Mouse (Mus musculus): ENCODE measurements at regions not wholly inside any gene's neighbourhood (a gene's known extent, or its start where the extent isn't known, plus 50 kb on each side); places are given as distances from the start of the nearest gene placed in this dataset.

DNA sequence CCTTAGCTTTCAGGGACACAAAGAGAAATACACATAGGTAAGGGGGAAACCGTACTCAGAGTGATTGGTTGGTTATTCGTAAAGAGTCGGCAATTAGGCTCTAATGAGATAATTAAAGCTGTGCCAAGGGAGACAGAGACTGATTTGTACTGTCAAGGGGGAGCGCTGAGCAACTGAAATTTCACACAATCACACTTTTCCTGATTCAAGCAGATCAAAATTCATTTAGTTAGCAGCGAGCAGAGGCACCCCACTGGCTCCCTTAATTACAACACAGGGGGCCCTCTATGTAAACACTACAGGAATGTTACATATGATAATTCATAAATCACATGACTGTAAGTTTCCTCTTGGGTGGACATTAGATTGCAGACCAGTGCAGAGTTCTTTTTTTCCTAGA, 180.5 kb downstream of the Phlda1 start:
- peak overlapping the region; percentile 55 for H3K27ac ChIP-seq
- 39% methylated on average over 5 of the region's 5 CpGs for WGBS
- no peaks in the 10 kb centered on the region for H3K36me3 ChIP-seq
- no peaks in the 10 kb centered on the region for H3K27me3 ChIP-seq
- no peak overlapping the region for H3K4me3 ChIP-seq
- peak; percentile 88 for ATAC-seq (ENCODE audit: low FRiP score)
- no peaks in the 10 kb centered on the region for H3K9me3 ChIP-seq
- peaks cover 15% of the 10 kb centered on the region; the same call in 1 of the 2 replicates for H3K4me1 ChIP-seq (replicated peaks)
- no peak overlapping the region for H3K4me2 ChIP-seq
- H3K9ac ChIP-seq = no peak overlapping the region

DNA sequence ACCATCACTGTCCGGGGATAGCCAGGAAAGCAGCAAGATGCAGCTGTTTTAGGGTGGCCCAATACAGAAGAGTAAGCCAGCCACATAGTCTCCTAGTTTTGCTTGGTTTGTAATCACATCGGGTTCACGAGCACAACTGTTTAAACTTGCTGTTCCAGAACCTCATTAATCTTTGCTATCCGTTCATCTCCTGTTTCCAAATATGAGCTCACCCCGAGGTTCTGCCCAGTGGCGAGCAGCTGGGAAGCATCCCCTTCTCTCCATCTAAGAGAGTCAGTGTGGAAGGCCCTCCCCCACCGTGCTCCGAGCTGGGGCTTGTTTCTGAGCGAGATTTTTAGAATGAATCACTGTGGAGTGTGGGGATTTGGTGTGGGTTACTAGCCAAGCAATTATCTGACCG, 183.5 kb downstream of the Phlda1 start:
- Histone ChIP-seq H3K27ac (no peak overlapping the region), H3K9me3 (no peaks in the 10 kb centered on the region), H3K27me3 (no peaks in the 10 kb centered on the region), H3K4me3 (no peak overlapping the region), H3K4me1 (replicated peaks) (peaks cover 24% of the 10 kb centered on the region), H3K9ac (no peak overlapping the region), H3K4me2 (no peak overlapping the region), H3K36me3 (no peaks in the 10 kb centered on the region)
- no peak for ATAC-seq (ENCODE audit: low FRiP score)
- 75% methylated on average over 10 of the region's 10 CpGs for WGBS

DNA sequence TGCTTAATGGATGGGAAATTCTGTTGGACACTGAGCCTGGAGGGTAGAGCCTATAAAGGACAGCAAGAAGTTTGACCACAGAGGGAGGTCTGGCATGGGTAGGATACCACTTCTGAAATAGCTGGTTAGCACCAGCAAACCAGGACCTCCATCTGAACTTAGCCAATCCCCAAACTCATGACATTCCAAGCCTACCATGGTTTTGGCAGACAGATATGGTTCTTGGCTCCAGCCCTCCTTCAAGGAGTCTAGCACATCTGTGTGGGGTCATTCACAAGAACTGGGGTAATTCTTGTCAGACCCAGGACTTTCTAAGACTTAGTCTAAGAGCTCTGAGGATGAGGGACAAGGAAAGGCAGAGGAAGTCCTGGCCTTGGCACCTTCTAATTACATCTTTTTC, 187.7 kb downstream of the Phlda1 start:
- Histone ChIP-seq H3K4me1 (replicated peaks) (peaks cover 16% of the 10 kb centered on the region), H3K9me3 (no peaks in the 10 kb centered on the region), H3K27me3 (no peaks in the 10 kb centered on the region), H3K27ac (0 out of 2 replicates have a peak overlapping the region, but pooled peaks have one; percentile 20), H3K36me3 (no peaks in the 10 kb centered on the region), H3K9ac (no peak overlapping the region), H3K4me3 (no peak overlapping the region), H3K4me2 (no peak overlapping the region)
- ATAC-seq (ENCODE audit: low FRiP score) = no peak

DNA sequence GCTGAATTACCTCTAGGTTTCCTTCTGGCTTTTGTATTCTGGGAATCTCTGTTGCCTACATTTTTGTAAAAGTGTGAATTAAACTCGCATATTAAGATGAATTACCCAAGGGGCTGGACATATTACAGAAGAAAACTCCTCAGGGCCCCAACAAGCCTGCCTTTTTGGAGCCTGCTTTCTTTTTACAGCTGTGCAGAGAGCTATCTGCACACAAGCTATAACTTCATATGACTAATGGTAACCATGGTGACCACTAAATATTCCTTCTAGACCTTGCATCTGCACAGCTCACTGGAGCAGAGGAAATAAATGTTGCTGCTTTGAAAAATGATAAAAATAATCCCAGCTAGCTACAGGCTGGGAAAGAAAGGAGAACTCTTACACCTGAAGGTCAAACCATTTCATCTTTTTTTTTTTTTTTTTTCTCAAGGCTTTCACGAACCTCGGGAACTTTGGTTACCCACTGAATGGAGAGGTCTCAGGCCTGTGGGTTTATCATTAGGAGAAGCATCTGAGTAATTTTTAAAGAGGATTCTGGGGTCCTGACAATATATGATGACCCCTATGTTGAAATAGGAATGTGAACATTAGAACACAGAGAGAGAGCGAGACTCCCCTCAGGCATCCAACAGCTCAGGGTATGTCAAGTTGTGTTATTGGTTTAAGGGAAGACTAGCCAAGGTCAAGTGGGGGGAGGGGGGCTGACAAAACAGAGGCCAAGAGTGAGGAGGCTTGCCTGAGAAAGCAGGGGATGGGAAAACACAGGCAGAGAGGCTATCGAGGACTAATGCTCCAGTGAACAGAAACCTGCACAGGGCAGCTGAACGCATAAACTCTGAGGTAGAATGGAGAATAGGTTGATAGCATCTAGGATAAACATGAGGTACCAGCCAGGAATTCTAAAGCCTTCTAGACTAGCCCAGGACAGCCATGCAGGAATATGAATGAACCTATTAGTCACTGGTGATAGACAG, 188.4 kb downstream of the Phlda1 start:
- Histone ChIP-seq H3K4me3 (no peak overlapping the region), H3K9ac (no peak overlapping the region), H3K9me3 (no peaks in the 10 kb centered on the region), H3K4me2 (no peak overlapping the region), H3K27ac (peak overlapping the region; percentile 75), H3K36me3 (no peaks in the 10 kb centered on the region), H3K27me3 (no peaks in the 10 kb centered on the region), H3K4me1 (replicated peaks) (peaks cover 19% of the 10 kb centered on the region)
- ATAC-seq (ENCODE audit: low FRiP score) = peak; percentile 36; the same call in 1 of the 2 replicates
- WGBS = 59% methylated on average over 6 of the region's 6 CpGs

DNA sequence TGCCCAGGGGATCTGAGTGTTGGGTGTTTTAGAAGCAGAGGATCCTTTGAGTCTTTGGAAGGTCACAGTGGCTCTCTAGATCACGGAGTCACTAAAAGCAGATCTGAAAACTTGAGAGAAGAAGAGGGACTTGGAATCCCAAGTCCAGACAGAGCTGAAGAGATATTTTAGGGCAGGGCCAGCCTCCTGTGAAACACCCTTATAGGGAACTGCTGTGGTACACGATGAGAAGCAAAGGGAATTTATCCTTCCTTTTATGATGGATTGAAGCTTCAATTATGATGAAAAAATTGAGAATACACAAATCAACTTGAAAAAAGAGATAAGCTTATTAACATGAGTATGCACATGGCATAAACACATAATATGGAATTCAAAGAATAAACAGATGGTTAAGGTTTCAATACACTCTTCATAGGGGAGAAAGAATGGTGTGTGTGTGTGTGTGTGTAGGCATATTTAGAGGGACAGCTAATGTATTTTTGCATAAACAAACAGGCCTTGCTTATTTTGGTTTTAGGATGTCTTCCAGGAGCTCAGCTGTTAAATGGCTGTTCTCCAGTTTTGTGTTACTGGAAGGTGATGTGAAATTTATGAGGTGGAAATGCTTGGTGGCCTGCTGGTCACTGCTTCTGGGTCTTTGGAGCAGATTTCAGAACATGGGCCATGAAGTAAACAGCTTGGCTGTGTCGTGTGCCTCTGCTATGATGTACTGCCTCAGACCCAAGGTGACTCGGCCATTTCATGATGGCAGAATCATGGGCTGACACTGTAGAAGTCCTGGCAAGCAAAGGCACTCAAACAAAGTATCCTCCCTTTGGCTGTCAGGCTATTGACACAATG, 190.1 kb downstream of the Phlda1 start:
- Histone ChIP-seq H3K9me3 (no peaks in the 10 kb centered on the region), H3K36me3 (no peaks in the 10 kb centered on the region), H3K4me1 (replicated peaks) (peaks cover 30% of the 10 kb centered on the region), H3K4me2 (no peak overlapping the region), H3K4me3 (no peak overlapping the region), H3K27ac (no peak overlapping the region), H3K27me3 (no peaks in the 10 kb centered on the region), H3K9ac (no peak overlapping the region)
- ATAC-seq (ENCODE audit: low FRiP score) = no peak
- WGBS = 83% methylated on average over 4 of the region's 4 CpGs

DNA sequence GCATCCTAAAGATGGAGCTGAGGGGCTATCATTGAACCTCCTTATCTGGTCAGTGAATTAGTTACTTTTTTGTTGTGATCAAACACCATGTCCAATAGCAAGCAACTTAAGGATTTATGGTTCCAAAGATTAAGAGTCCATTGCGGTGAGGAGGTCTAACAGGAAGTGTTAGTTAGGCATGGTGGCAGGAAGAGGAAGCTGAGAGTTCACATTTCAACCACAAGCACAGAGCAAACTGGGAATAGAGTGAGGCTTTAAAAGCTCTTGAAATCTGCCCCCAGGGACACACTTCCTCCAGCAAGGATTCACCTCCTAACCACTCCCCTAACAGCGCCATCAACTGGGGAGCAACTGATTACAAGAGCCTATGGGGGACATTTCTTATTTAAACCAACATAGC, 190.9 kb downstream of the Phlda1 start:
- Histone ChIP-seq H3K4me1 (replicated peaks) (peaks cover 34% of the 10 kb centered on the region), H3K27me3 (no peaks in the 10 kb centered on the region), H3K9me3 (no peaks in the 10 kb centered on the region), H3K4me3 (no peak overlapping the region), H3K4me2 (no peak overlapping the region), H3K27ac (no peak overlapping the region), H3K9ac (no peak overlapping the region), H3K36me3 (no peaks in the 10 kb centered on the region)
- WGBS = 92% methylated on average over 2 of the region's 2 CpGs
- no peak for ATAC-seq (ENCODE audit: low FRiP score)

DNA sequence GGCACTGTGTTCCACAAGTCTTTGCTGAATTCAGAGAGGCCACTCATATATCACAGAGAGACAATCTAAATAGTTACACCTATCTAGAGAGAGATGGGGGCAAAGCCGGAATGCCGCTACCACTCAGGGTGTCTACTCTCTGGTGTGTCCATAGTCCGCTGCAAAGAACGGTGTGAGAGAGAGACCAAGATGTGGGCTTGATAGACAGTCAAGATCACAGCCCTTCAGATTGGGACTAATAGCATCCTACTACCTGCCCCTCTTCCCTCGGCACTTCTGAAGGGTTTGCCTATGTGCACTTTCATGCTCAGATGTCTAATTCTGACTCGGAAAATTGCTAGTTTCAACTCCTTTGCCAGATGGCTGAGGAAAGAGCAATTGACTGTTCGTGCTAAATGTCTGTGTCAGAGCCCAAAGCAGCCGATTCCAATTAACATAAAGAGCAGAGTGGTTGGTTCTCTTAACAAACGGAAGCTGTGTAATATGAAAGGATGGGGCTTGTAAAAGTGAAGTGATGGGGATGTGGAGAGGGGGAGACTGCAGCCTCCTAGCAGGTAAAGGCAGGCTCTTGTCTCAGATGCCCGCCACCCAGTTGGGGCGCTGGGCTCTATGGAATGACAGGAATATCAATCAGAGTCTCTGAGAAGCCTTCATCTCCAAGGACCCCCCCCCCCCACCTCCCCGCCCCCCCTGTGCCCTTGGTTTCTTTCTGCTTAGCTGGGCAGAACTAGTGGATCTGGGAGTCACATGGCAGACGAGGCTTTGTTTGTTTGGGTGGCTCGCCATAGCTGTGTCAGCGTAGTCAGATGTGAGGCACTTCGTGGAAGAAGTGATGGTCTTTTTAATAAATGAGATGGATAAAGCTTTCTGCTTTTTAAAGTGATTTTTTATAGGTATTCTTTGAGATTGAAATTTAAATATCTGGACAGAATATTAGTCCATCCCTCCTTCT, 193.7 kb downstream of the Phlda1 start:
- Histone ChIP-seq H3K27ac (peak overlapping the region; percentile 78), H3K4me2 (no peak overlapping the region), H3K36me3 (no peaks in the 10 kb centered on the region), H3K27me3 (no peaks in the 10 kb centered on the region), H3K9ac (no peak overlapping the region), H3K9me3 (no peaks in the 10 kb centered on the region), H3K4me3 (no peak overlapping the region), H3K4me1 (replicated peaks) (peaks cover 22% of the 10 kb centered on the region)
- WGBS = 56% methylated on average over 16 of the region's 16 CpGs
- ATAC-seq (ENCODE audit: low FRiP score) = peak; percentile 89

DNA sequence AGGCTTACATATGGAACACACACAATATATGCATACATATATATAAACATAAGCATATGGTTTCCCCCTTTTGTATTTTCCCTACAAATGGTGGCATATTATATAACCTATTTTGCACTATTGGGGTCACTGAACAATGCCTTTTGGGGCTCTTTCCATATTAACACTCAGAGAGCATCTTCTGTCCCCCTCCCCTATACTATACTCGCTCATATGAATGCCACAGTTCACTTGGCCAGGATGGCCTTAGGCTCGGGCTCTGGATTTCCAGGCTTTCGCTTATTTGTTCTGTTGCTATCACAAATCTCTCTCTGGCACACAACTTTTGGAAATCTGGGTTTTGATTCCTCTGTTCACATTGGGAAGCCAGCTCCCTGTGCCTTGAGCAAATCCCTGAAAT, 194.5 kb downstream of the Phlda1 start:
- 58% methylated on average over 3 of the region's 3 CpGs for WGBS
- Histone ChIP-seq H3K4me1 (replicated peaks) (peaks cover 18% of the 10 kb centered on the region), H3K27me3 (no peaks in the 10 kb centered on the region), H3K9me3 (peaks cover 3% of the 10 kb centered on the region; the same call in 1 of the 2 replicates), H3K36me3 (no peaks in the 10 kb centered on the region), H3K27ac (peak overlapping the region; percentile 75), H3K9ac (no peak overlapping the region), H3K4me2 (no peak overlapping the region), H3K4me3 (no peak overlapping the region)
- no peak for ATAC-seq (ENCODE audit: low FRiP score)

DNA sequence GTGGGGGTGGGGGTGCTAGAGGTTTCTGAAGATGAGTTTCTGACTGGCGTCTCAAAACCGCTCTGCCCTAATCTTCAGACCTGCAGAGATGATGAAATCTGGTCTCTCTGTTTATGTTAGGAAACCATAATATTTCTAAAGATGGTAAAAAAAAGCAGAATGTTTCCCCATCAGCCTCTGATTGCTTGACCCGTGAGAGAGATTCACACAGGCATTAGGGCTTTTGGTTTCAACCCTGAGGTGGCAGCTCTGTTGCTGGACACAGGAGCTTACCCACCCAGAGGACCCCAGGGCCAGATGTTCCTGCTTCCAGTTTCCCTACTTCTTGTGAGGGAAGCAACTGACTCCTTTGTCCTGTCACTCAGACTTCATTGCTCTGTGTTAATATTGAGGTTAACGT, 195.1 kb downstream of the Phlda1 start:
- no peak overlapping the region for H3K9ac ChIP-seq
- no peaks in the 10 kb centered on the region for H3K36me3 ChIP-seq
- no peak for ATAC-seq (ENCODE audit: low FRiP score)
- peaks cover 7% of the 10 kb centered on the region for H3K9me3 ChIP-seq
- H3K4me2 ChIP-seq = no peak overlapping the region
- H3K27me3 ChIP-seq = no peaks in the 10 kb centered on the region
- H3K4me1 ChIP-seq (replicated peaks) = peaks cover 18% of the 10 kb centered on the region
- peak overlapping the region; percentile 75 for H3K27ac ChIP-seq
- WGBS = 67% methylated on average over 4 of the region's 4 CpGs
- no peak overlapping the region for H3K4me3 ChIP-seq

DNA sequence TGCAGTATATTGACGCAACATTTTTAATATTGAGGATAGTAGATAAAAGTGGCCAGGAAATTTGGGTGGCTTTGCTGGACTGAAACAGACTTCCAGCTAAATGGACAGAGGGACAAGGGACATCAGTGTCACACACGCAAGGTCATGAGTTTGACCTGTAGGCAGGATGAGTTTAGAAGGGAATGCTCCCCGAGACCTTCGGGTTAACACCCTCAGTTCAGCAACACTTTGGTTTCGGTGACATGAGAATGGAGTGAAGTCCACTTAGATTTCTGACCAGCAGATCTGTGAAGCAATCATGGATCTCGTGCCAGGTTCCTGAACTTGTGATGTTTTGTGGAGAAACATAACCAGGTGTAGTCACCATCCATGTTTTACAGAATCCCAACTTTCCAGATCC, 196.3 kb downstream of the Phlda1 start:
- Histone ChIP-seq H3K27me3 (no peaks in the 10 kb centered on the region), H3K27ac (no peak overlapping the region), H3K4me2 (no peak overlapping the region), H3K4me3 (no peak overlapping the region), H3K9me3 (peaks cover 7% of the 10 kb centered on the region), H3K36me3 (no peaks in the 10 kb centered on the region), H3K9ac (no peak overlapping the region), H3K4me1 (replicated peaks) (peaks cover 18% of the 10 kb centered on the region)
- ATAC-seq (ENCODE audit: low FRiP score) = no peak
- 95% methylated on average over 6 of the region's 6 CpGs for WGBS

DNA sequence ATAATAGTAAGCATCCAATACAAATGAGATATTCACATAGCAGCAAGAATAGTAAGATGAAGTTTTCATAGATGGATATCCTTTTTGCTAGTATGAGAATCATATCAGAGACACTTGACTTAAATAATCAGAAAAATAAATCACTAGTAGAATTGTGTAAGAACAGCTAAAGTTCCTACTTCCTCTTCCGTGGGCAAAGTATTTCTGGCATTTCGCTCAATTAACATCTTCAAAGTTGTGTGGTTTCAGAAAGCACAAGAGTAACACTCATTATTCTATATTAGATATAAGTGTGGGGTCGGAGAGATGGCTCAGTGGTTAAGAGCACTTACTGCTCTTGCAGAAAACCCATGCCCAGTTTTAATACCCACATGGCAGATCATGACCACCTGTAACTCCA, 197.4 kb downstream of the Phlda1 start:
- ATAC-seq (ENCODE audit: low FRiP score) = no peak
- no peak overlapping the region for H3K4me2 ChIP-seq
- WGBS = 94% methylated on average over 3 of the region's 3 CpGs

More for the DNA sequence above, 197.4 kb downstream of the Phlda1 start:
- Histone ChIP-seq H3K9me3 (peaks cover 7% of the 10 kb centered on the region), H3K27me3 (no peaks in the 10 kb centered on the region), H3K9ac (no peak overlapping the region), H3K36me3 (no peaks in the 10 kb centered on the region), H3K27ac (no peak overlapping the region), H3K4me1 (replicated peaks) (peaks cover 18% of the 10 kb centered on the region), H3K4me3 (no peak overlapping the region)

Data from hindbrain, embryonic 13.5 days (tissue).